ENCODE assay signal across 9 mouse cellular contexts in the genomic region with DNA sequence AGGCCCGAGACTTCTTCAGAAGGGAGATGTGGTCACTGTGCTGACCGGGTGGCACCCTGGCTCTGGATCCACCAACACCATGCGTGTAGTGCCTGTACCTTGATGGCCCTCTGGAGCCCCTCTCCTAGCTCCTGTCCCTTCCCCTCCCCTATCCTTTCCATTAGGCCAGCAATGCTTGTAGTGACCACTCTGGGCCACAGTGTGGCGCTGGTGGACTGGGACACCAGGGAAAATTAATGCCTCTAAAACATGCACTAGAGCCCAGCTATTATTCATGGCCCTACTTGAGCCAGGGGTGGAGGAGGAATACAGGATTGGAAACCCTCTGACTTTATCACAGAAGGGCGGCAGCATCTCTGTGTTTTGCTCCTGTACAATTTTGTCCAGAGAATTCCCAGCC. TPM values are rescaled to one million over a fixed set of nuclear protein-coding genes. Genes with fewer than 3 reads are reported as not detected.
DNase-seq lines count a peak whose midpoint lies in the region; ATAC-seq and TF ChIP-seq lines count a peak whose summit lies in the region.
"Had no signal": no experiment of that assay in that cellular context is flagged by ENCODE, and none has a peak within 500 bp of the region (broad histone marks: within the 10 kb centered on the region; RNA-seq: fewer than 3 reads in every experiment).

No protein-coding gene starts in this region.

- no peaks in the 10 kb centered on the region for H3K9me3 ChIP-seq in embryonic facial prominence, embryonic 10.5 days
- no peaks in the 10 kb centered on the region for H3K9me3 ChIP-seq in liver, embryonic 14.5 days (ENCODE audit: control insufficient read depth, low read length)

- peak; percentile 82 for TF ChIP-seq CTCF in liver, embryonic 14.5 days (IDR thresholded peaks at IDR 0.05; ENCODE audit: low read depth)

- no peak for ATAC-seq in liver, embryonic 14.5 days (ENCODE audit: insufficient read depth)
- no peak for ATAC-seq in monocyte, adult 5-6 weeks (replicated peaks; ENCODE audit: insufficient number of reproducible peaks, low FRiP score, low TSS enrichment, poor library complexity, severe bottlenecking)

- DNase-seq in urinary bladder, postnatal 14 days (ENCODE audit: low spot score): peak; percentile 68
- no peak for DNase-seq in urinary bladder, postnatal 10 days (ENCODE audit: low spot score)
- peak; percentile 75 for DNase-seq in adrenal gland, postnatal 25 days
- DNase-seq in embryonic facial prominence, embryonic 10.5 days (ENCODE audit: low spot score): peak; percentile 75
- peak; percentile 59 for DNase-seq in kidney, adult 9 months
- DNase-seq in liver, embryonic 14.5 days (ENCODE audit: low read depth in 3 of 3, low spot score in 3 of 3): no peak
- peak; percentile 75 for DNase-seq in right cerebral cortex, postnatal 14 days

- H3K4me3 ChIP-seq in embryonic facial prominence, embryonic 10.5 days: no peak overlapping the region
- H3K4me3 ChIP-seq in liver, embryonic 14.5 days (ENCODE audit: insufficient read depth in 1 of 2, low read depth in 2 of 2, low read length in 2 of 2): no peak overlapping the region

- H3K36me3 ChIP-seq in embryonic facial prominence, embryonic 10.5 days (replicated peaks): peaks cover 10% of the 10 kb centered on the region; the same call in 1 of the 2 replicates
- no peaks in the 10 kb centered on the region for H3K36me3 ChIP-seq in liver, embryonic 14.5 days (replicated peaks; ENCODE audit: control insufficient read depth, insufficient read depth, low read depth)

- H3K4me2 ChIP-seq in liver, embryonic 14.5 days (ENCODE audit: low read depth): no peak overlapping the region

- H3K4me1 ChIP-seq in embryonic facial prominence, embryonic 10.5 days: 0 out of 2 replicates have a peak, but pooled peaks cover 5% of the 10 kb centered on the region
- no peaks in the 10 kb centered on the region for H3K4me1 ChIP-seq in liver, embryonic 14.5 days (replicated peaks; ENCODE audit: control insufficient read depth in 2 of 2, insufficient read depth in 2 of 2, low read length in 1 of 2)

- no peak overlapping the region for H3K27ac ChIP-seq in embryonic facial prominence, embryonic 10.5 days (replicated peaks)
- H3K27ac ChIP-seq in liver, embryonic 14.5 days: no peak overlapping the region

- 51% methylated on average over 5 of the region's 5 CpGs for WGBS in embryonic facial prominence, embryonic 10.5 days
- 27% methylated on average over 5 of the region's 5 CpGs for WGBS in liver, embryonic 14.5 days (ENCODE audit: insufficient replicate concordance)

- no peaks in the 10 kb centered on the region for H3K27me3 ChIP-seq in embryonic facial prominence, embryonic 10.5 days (replicated peaks; ENCODE audit: low read depth, poor library complexity, severe bottlenecking)
- H3K27me3 ChIP-seq in liver, embryonic 14.5 days (ENCODE audit: control insufficient read depth, insufficient read depth, low read length): no peaks in the 10 kb centered on the region

- no peak for TF ChIP-seq EP300 in liver, embryonic 14.5 days (IDR thresholded peaks at IDR 0.05; ENCODE audit: low read depth)

- H3K9ac ChIP-seq in liver, embryonic 14.5 days (replicated peaks): no peak overlapping the region

RNA-seq across cellular contexts. Expression of gene Angel1, which starts 10.9 kb away (rescaled TPM):
- 2.1 and 3.8 TPM in 2 replicates for total RNA-seq in adrenal gland, postnatal 25 days (2021)
- 14.3 and 15.5 TPM in 2 replicates for polyA plus RNA-seq in embryonic facial prominence, embryonic 10.5 days (2016; fragmentation: Nextera tagmentation; extraction: Ambion mirVana)
- polyA plus RNA-seq in liver, embryonic 14.5 days (2012; rRNA removed): 0.56 and 0.60 TPM in 2 replicates
- 0.68 and 1.1 TPM in 2 replicates for polyA plus RNA-seq in liver, embryonic 14.5 days (2014; fragmentation: Nextera tagmentation; extraction: Ambion mirVana)
- 1.4 to 2.0 TPM (median 1.6 TPM) in 3 replicates for total RNA-seq in monocyte, adult 5-6 weeks (2017)

RNA-seq across cellular contexts. Expression of gene Lrrc74a, which starts 18.8 kb away (rescaled TPM):
- not detected in 2 replicates for total RNA-seq in adrenal gland, postnatal 25 days (2021)
- not detected in 2 replicates for polyA plus RNA-seq in embryonic facial prominence, embryonic 10.5 days (2016; fragmentation: Nextera tagmentation; extraction: Ambion mirVana)
- not detected in 2 replicates for polyA plus RNA-seq in liver, embryonic 14.5 days (2012; rRNA removed)
- polyA plus RNA-seq in liver, embryonic 14.5 days (2014; fragmentation: Nextera tagmentation; extraction: Ambion mirVana): not detected in 2 replicates
- total RNA-seq in monocyte, adult 5-6 weeks (2017): not detected in 3 replicates
- total RNA-seq: hematopoietic stem cell, adult 5-6 weeks had no signal

RNA-seq across cellular contexts. Expression of gene Vash1, which starts 36.9 kb away (rescaled TPM):
- 4.3 and 5.6 TPM in 2 replicates for total RNA-seq in adrenal gland, postnatal 25 days (2021)
- 13.5 and 14.7 TPM in 2 replicates for polyA plus RNA-seq in embryonic facial prominence, embryonic 10.5 days (2016; fragmentation: Nextera tagmentation; extraction: Ambion mirVana)
- polyA plus RNA-seq in liver, embryonic 14.5 days (2012; rRNA removed): 0.58 and 0.65 TPM in 2 replicates
- polyA plus RNA-seq in liver, embryonic 14.5 days (2014; fragmentation: Nextera tagmentation; extraction: Ambion mirVana): 0.56 and 0.61 TPM in 2 replicates
- not detected in 3 replicates for total RNA-seq in monocyte, adult 5-6 weeks (2017)

Comparison
In these comparisons a context has a peak if more than half of its experiments do, and no peak if none do; other contexts are left out.
1. DNase-seq: peak in urinary bladder, postnatal 14 days (single experiment), adrenal gland, postnatal 25 days (single experiment), embryonic facial prominence, embryonic 10.5 days (single experiment), kidney, adult 9 months (single experiment) and right cerebral cortex, postnatal 14 days (single experiment); none in urinary bladder, postnatal 10 days (single experiment) and liver, embryonic 14.5 days (0 of 3).